In genomic region chr6:95296025-95296424, GRCm38 (mm10) we compare ENCODE assay signal across 24 mouse cellular contexts. TPM values are rescaled to one million over a fixed set of nuclear protein-coding genes. Genes with fewer than 3 reads are reported as not detected.
"Had no signal": no experiment of that assay in that cellular context is flagged by ENCODE, and none has a peak within 500 bp of the region (broad histone marks: within the 10 kb centered on the region; RNA-seq: fewer than 3 reads in every experiment).

No protein-coding gene starts in this region.

- H3K4me3 ChIP-seq: neural tube, embryonic 15.5 days; stomach, embryonic 15.5 days had no signal

- H3K9ac ChIP-seq: neural tube, embryonic 15.5 days; stomach, embryonic 15.5 days had no signal

- H3K9me3 ChIP-seq: neural tube, embryonic 15.5 days; stomach, embryonic 15.5 days had no signal

- H3K27ac ChIP-seq: neural tube, embryonic 15.5 days; stomach, embryonic 15.5 days; stomach, postnatal 0 days had no signal

- H3K36me3 ChIP-seq: neural tube, embryonic 15.5 days; stomach, embryonic 15.5 days had no signal

- H3K4me2 ChIP-seq: neural tube, embryonic 15.5 days; stomach, embryonic 15.5 days had no signal

- DNase-seq: retina, postnatal 1 day; right cerebral cortex, adult 18-20 months; right cerebral cortex, postnatal 14 days; right cerebral cortex, postnatal 25 days; right cerebral cortex, postnatal 4 days; spleen, adult 18-20 months; thymus, adult 18-20 months; thymus, adult 2 months; thymus, postnatal 14 days; thymus, postnatal 25 days; thymus, postnatal 36 days; thymus, postnatal 4 days had no signal

- H3K4me1 ChIP-seq: neural tube, embryonic 15.5 days; stomach, embryonic 15.5 days had no signal

- H3K27me3 ChIP-seq: neural tube, embryonic 15.5 days; stomach, embryonic 15.5 days had no signal

RNA-seq across cellular contexts. Expression of gene Gm10234, which starts 25.9 kb away (rescaled TPM):
- total RNA-seq: neutrophil, adult 5-6 weeks had no signal
- polyA plus RNA-seq: neural tube, embryonic 14.5 days; neural tube, embryonic 15.5 days; small intestine, adult 2 months; spleen, adult 2 months; stomach, embryonic 14.5 days; stomach, embryonic 15.5 days; stomach, embryonic 16.5 days; stomach, postnatal 0 days; testis, adult 2 months; thymus, adult 2 months; thymus, postnatal 0 days; urinary bladder, adult 2 months had no signal
